In genomic region chr17:29323625-29324024, GRCm38 (mm10) we compare ENCODE assay signal across 25 mouse cellular contexts. TPM values are rescaled to one million over a fixed set of nuclear protein-coding genes. Genes with fewer than 3 reads are reported as not detected.
DNase-seq lines count a peak whose midpoint lies in the region; ATAC-seq and TF ChIP-seq lines count a peak whose summit lies in the region.
"Had no signal": no experiment of that assay in that cellular context is flagged by ENCODE, and none has a peak within 500 bp of the region (broad histone marks: within the 10 kb centered on the region; RNA-seq: fewer than 3 reads in every experiment).

No protein-coding gene starts in this region.

- H3K9ac ChIP-seq in liver, postnatal 0 days (replicated peaks): no peak overlapping the region
- H3K9ac ChIP-seq in liver, embryonic 11.5 days (ENCODE audit: low read depth, low read length): no peak overlapping the region
- no peak overlapping the region for H3K9ac ChIP-seq in MEL (ENCODE audit: control insufficient read depth, low read depth, low read length, poor library complexity, severe bottlenecking)
- no peak overlapping the region for H3K9ac ChIP-seq in kidney, embryonic 14.5 days (ENCODE audit: low read depth, low read length)
- H3K9ac ChIP-seq: forebrain, embryonic 13.5 days; heart, embryonic 12.5 days; heart, embryonic 15.5 days; hindbrain, embryonic 12.5 days; hindbrain, embryonic 15.5 days had no signal

- no peaks in the 10 kb centered on the region for H3K79me2 ChIP-seq in MEL (ENCODE audit: control insufficient read depth, insufficient read depth, low read length, poor library complexity)

- H3K9me3 ChIP-seq in liver, postnatal 0 days (ENCODE audit: low read length): no peaks in the 10 kb centered on the region
- no peaks in the 10 kb centered on the region for H3K9me3 ChIP-seq in liver, embryonic 11.5 days (ENCODE audit: control insufficient read depth, low read length)
- no peaks in the 10 kb centered on the region for H3K9me3 ChIP-seq in MEL (replicated peaks; ENCODE audit: insufficient read depth, low read length)
- H3K9me3 ChIP-seq in kidney, embryonic 14.5 days (ENCODE audit: control insufficient read depth, low read length): no peaks in the 10 kb centered on the region
- H3K9me3 ChIP-seq: forebrain, embryonic 10.5 days; forebrain, embryonic 13.5 days; heart, embryonic 12.5 days; heart, embryonic 15.5 days; hindbrain, embryonic 12.5 days; hindbrain, embryonic 15.5 days had no signal

- H3K27ac ChIP-seq in liver, postnatal 0 days (ENCODE audit: low read depth): no peak overlapping the region
- H3K27ac ChIP-seq in liver, embryonic 11.5 days (ENCODE audit: low read depth, low read length): no peak overlapping the region
- H3K27ac ChIP-seq in MEL (ENCODE audit: control insufficient read depth, low read depth, low read length): peak overlapping the region; percentile 26
- H3K27ac ChIP-seq in kidney, embryonic 14.5 days (ENCODE audit: low read depth, low read length): no peak overlapping the region
- H3K27ac ChIP-seq: forebrain, embryonic 10.5 days; forebrain, embryonic 13.5 days; heart, embryonic 15.5 days; hindbrain, embryonic 12.5 days; hindbrain, embryonic 15.5 days had no signal

- TF ChIP-seq RAD21 in MEL (IDR thresholded peaks at IDR 0.05; ENCODE audit: low read depth, low read length): no peak

- DNase-seq in heart, adult 18-20 months: peak; percentile 51 to 53
- no peak for DNase-seq in heart, postnatal 25 days (ENCODE audit: low spot score)
- DNase-seq in liver, postnatal 0 days: no peak
- DNase-seq in liver, embryonic 11.5 days (ENCODE audit: low spot score): no peak
- DNase-seq in MEL (ENCODE audit: low read depth, low spot score): peak; percentile 80
- DNase-seq in neural tube, embryonic 10.5 days (ENCODE audit: extremely low spot score, low spot score): no peak
- DNase-seq: adrenal gland, adult 8-10 months; adrenal gland, postnatal 25 days; cerebellum, adult 18-20 months; cerebellum, adult 9-10 months; cerebellum, postnatal 14 days; gastrocnemius, postnatal 25 days; heart, postnatal 10 days; kidney, adult 2 months had no signal

- no peak for TF ChIP-seq POLR2A in MEL (IDR thresholded peaks at IDR 0.05; ENCODE audit: control insufficient read depth in 1 of 2, insufficient read depth in 1 of 2, low read depth in 1 of 2, low read length in 2 of 2, poor library complexity in 1 of 2)

- 53% methylated on average over 3 of the region's 3 CpGs for whole genome bisulfite sequencing in liver, postnatal 0 days (ENCODE audit: insufficient replicate concordance)
- WGBS in liver, embryonic 11.5 days: 65% methylated on average over 3 of the region's 3 CpGs
- 90% methylated on average over 3 of the region's 3 CpGs for WGBS in kidney, embryonic 14.5 days

- intact Hi-C loops in heart, postnatal 25 days (cut with DNase I): no loop called here

- no peak for ATAC-seq in liver, postnatal 0 days
- ATAC-seq in liver, embryonic 11.5 days (replicated peaks; ENCODE audit: low FRiP score): no peak
- no peak for ATAC-seq in kidney, embryonic 14.5 days (ENCODE audit: low FRiP score, low TSS enrichment)
- ATAC-seq: activated CD4-positive, CD25-positive, alpha-beta regulatory T cell, adult 4 months; CD4-positive, CD25-positive, alpha-beta regulatory T cell, adult 4 months; forebrain, embryonic 13.5 days; forebrain, embryonic 16.5 days; intestine, postnatal 0 days had no signal

- no peaks in the 10 kb centered on the region for H3K36me3 ChIP-seq in liver, postnatal 0 days (replicated peaks; ENCODE audit: insufficient read depth, low read length)
- no peaks in the 10 kb centered on the region for H3K36me3 ChIP-seq in liver, embryonic 11.5 days (ENCODE audit: control insufficient read depth, insufficient read depth, low read length)
- peaks cover 0 to 23% of the 10 kb centered on the region in 2 experiments; a peak in 2 of 4 replicates for H3K36me3 ChIP-seq in MEL (ENCODE audit: control insufficient read depth in 1 of 2, insufficient read depth in 2 of 2, low read length in 2 of 2)
- no peaks in the 10 kb centered on the region for H3K36me3 ChIP-seq in kidney, embryonic 14.5 days (ENCODE audit: control insufficient read depth, insufficient read depth, low read length)
- H3K36me3 ChIP-seq: forebrain, embryonic 10.5 days; heart, embryonic 12.5 days; heart, embryonic 15.5 days; hindbrain, embryonic 12.5 days; hindbrain, embryonic 15.5 days had no signal

- 0 out of 2 replicates have a peak, but pooled peaks cover 9% of the 10 kb centered on the region for H3K27me3 ChIP-seq in liver, postnatal 0 days (ENCODE audit: insufficient read depth, low read length)
- peaks cover 50% of the 10 kb centered on the region for H3K27me3 ChIP-seq in liver, embryonic 11.5 days (replicated peaks; ENCODE audit: control insufficient read depth, insufficient read depth, low read length)
- no peaks in the 10 kb centered on the region for H3K27me3 ChIP-seq in MEL (ENCODE audit: control insufficient read depth in 1 of 2, insufficient read depth in 2 of 2, low read length in 2 of 2)
- H3K27me3 ChIP-seq in kidney, embryonic 14.5 days (ENCODE audit: control insufficient read depth, insufficient read depth, low read length): peaks cover 36% of the 10 kb centered on the region

- TF ChIP-seq CTCF in liver, postnatal 0 days (IDR thresholded peaks at IDR 0.05; ENCODE audit: low read depth): no peak
- no peak for TF ChIP-seq CTCF in MEL (IDR thresholded peaks at IDR 0.05 in 2 of 3, conservative IDR thresholded peaks at IDR 0.05 in 1 of 3; ENCODE audit: control insufficient read depth in 1 of 3, insufficient read depth in 1 of 3, low read depth in 2 of 3, low read length in 3 of 3, poor library complexity in 1 of 3, severe bottlenecking in 1 of 3)

- H3K4me3 ChIP-seq in liver, postnatal 0 days (ENCODE audit: low read depth, low read length): no peak overlapping the region
- no peak overlapping the region for H3K4me3 ChIP-seq in liver, embryonic 11.5 days (ENCODE audit: low read depth, low read length)
- H3K4me3 ChIP-seq in MEL (ENCODE audit: control insufficient read depth in 1 of 2, insufficient read depth in 1 of 2, low read depth in 2 of 2, low read length in 2 of 2): no peak overlapping the region
- H3K4me3 ChIP-seq in kidney, embryonic 14.5 days (ENCODE audit: low read length): no peak overlapping the region
- H3K4me3 ChIP-seq: forebrain, embryonic 10.5 days; forebrain, embryonic 13.5 days; heart, embryonic 12.5 days; heart, embryonic 15.5 days; hindbrain, embryonic 12.5 days; hindbrain, embryonic 15.5 days had no signal

- TF ChIP-seq EP300 in liver, postnatal 0 days (IDR thresholded peaks at IDR 0.05; ENCODE audit: low read depth): peak; percentile 16; the same call in 1 of the 2 replicates
- peak; percentile 51 to 61; a peak in 3 of 4 replicates for TF ChIP-seq EP300 in MEL (IDR thresholded peaks at IDR 0.05; ENCODE audit: low read depth in 1 of 2, low read length in 2 of 2)

- no peak overlapping the region for H3K4me2 ChIP-seq in liver, postnatal 0 days (ENCODE audit: low read depth, low read length)
- no peak overlapping the region for H3K4me2 ChIP-seq in liver, embryonic 11.5 days
- H3K4me2 ChIP-seq in kidney, embryonic 14.5 days (replicated peaks; ENCODE audit: low read depth, low read length): no peak overlapping the region
- H3K4me2 ChIP-seq: forebrain, embryonic 13.5 days; heart, embryonic 12.5 days; heart, embryonic 15.5 days; hindbrain, embryonic 12.5 days; hindbrain, embryonic 15.5 days had no signal

- H3K4me1 ChIP-seq in liver, postnatal 0 days (ENCODE audit: insufficient read depth): no peaks in the 10 kb centered on the region; the same call in 1 of the 2 replicates
- peaks cover 24% of the 10 kb centered on the region for H3K4me1 ChIP-seq in liver, embryonic 11.5 days (replicated peaks; ENCODE audit: control insufficient read depth, insufficient read depth, low read length)
- H3K4me1 ChIP-seq in MEL (ENCODE audit: control insufficient read depth in 1 of 2, insufficient read depth in 2 of 2, low read length in 2 of 2): peaks cover 7 to 28% of the 10 kb centered on the region in 2 experiments; a peak in 3 of 4 replicates
- peaks cover 14% of the 10 kb centered on the region for H3K4me1 ChIP-seq in kidney, embryonic 14.5 days (ENCODE audit: control insufficient read depth, insufficient read depth, low read length)

RNA-seq across cellular contexts. Expression of gene Pi16, which starts 6.1 kb away (rescaled TPM):
- 10 to 100 TPM; 22.7 to 29.1 TPM for total RNA-seq in heart, adult 18-20 months (2021)
- total RNA-seq in heart, postnatal 25 days (2021): 10 to 100 TPM; 32.6 to 45.8 TPM
- polyA plus RNA-seq in liver, postnatal 0 days (2015; fragmentation: Nextera tagmentation; extraction: Ambion mirVana): 2.1 and 2.2 TPM in 2 replicates
- polyA plus RNA-seq in liver, embryonic 11.5 days (2014; fragmentation: Nextera tagmentation; extraction: Ambion mirVana): 0.32 and 0.51 TPM in 2 replicates
- 0.08 and 0.16 TPM in 2 replicates for total RNA-seq in MEL (2012; rRNA removed)
- polyA plus RNA-seq in MEL (2012; ENCODE audit: insufficient read depth in 1 of 2, insufficient read length in 2 of 2, low read depth in 1 of 2, low replicate concordance in 2 of 2, missing spikeins in 1 of 2): under 1 TPM in 1 of 2 experiments, not detected in 1; 0.42 TPM
- polyA plus RNA-seq in kidney, embryonic 14.5 days (2014; fragmentation: Nextera tagmentation; extraction: Ambion mirVana): 0.32 and 0.90 TPM in 2 replicates

RNA-seq across cellular contexts. Expression of gene Mtch1, which starts 24.1 kb away (rescaled TPM):
- total RNA-seq in heart, adult 18-20 months (2021): 100 to 1,000 TPM; 193 to 203 TPM
- total RNA-seq in heart, postnatal 25 days (2021): 100 to 1,000 TPM; 220 TPM
- polyA plus RNA-seq in liver, postnatal 0 days (2015; fragmentation: Nextera tagmentation; extraction: Ambion mirVana): 49.0 and 57.5 TPM in 2 replicates
- 147 and 149 TPM in 2 replicates for polyA plus RNA-seq in liver, embryonic 11.5 days (2014; fragmentation: Nextera tagmentation; extraction: Ambion mirVana)
- total RNA-seq in MEL (2012; rRNA removed): 119 and 143 TPM in 2 replicates
- polyA plus RNA-seq in MEL (2012; ENCODE audit: insufficient read depth in 1 of 2, insufficient read length in 2 of 2, low read depth in 1 of 2, low replicate concordance in 2 of 2, missing spikeins in 1 of 2): 100 to 1,000 TPM; 147 to 233 TPM
- polyA plus RNA-seq in kidney, embryonic 14.5 days (2014; fragmentation: Nextera tagmentation; extraction: Ambion mirVana): 297 and 364 TPM in 2 replicates

RNA-seq across cellular contexts. Expression of gene Fgd2, which starts 37.1 kb away (rescaled TPM):
- total RNA-seq in heart, adult 18-20 months (2021): 1 to 10 TPM; 1.5 to 2.6 TPM
- total RNA-seq in heart, postnatal 25 days (2021): 1 to 10 TPM; 1.8 to 2.7 TPM
- 6.3 and 8.9 TPM in 2 replicates for polyA plus RNA-seq in liver, postnatal 0 days (2015; fragmentation: Nextera tagmentation; extraction: Ambion mirVana)
- 6.0 and 6.7 TPM in 2 replicates for polyA plus RNA-seq in liver, embryonic 11.5 days (2014; fragmentation: Nextera tagmentation; extraction: Ambion mirVana)
- total RNA-seq in MEL (2012; rRNA removed): 0.07 and 0.23 TPM in 2 replicates
- under 1 TPM in 1 of 2 experiments, not detected in 1; 0.39 TPM for polyA plus RNA-seq in MEL (2012; ENCODE audit: insufficient read depth in 1 of 2, insufficient read length in 2 of 2, low read depth in 1 of 2, low replicate concordance in 2 of 2, missing spikeins in 1 of 2)
- 9.5 and 9.6 TPM in 2 replicates for polyA plus RNA-seq in kidney, embryonic 14.5 days (2014; fragmentation: Nextera tagmentation; extraction: Ambion mirVana)

RNA-seq across cellular contexts. Expression of gene BC004004, which starts 55.0 kb away (rescaled TPM):
- total RNA-seq in heart, adult 18-20 months (2021): 100 to 1,000 TPM; 297 to 354 TPM
- 100 to 1,000 TPM; 192 to 222 TPM for total RNA-seq in heart, postnatal 25 days (2021)
- 101 and 105 TPM in 2 replicates for polyA plus RNA-seq in liver, postnatal 0 days (2015; fragmentation: Nextera tagmentation; extraction: Ambion mirVana)
- 70.9 and 72.7 TPM in 2 replicates for polyA plus RNA-seq in liver, embryonic 11.5 days (2014; fragmentation: Nextera tagmentation; extraction: Ambion mirVana)
- 80.7 and 86.3 TPM in 2 replicates for total RNA-seq in MEL (2012; rRNA removed)
- 10 to 100 TPM in 1 of 2 experiments, not detected in 1; 81.8 TPM for polyA plus RNA-seq in MEL (2012; ENCODE audit: insufficient read depth in 1 of 2, insufficient read length in 2 of 2, low read depth in 1 of 2, low replicate concordance in 2 of 2, missing spikeins in 1 of 2)
- polyA plus RNA-seq in kidney, embryonic 14.5 days (2014; fragmentation: Nextera tagmentation; extraction: Ambion mirVana): 59.8 and 63.3 TPM in 2 replicates

RNA-seq across cellular contexts. Expression of gene Ppil1, which starts 59.6 kb away (rescaled TPM):
- total RNA-seq in heart, adult 18-20 months (2021): 10 to 100 TPM; 34.9 to 36.5 TPM
- 10 to 100 TPM; 29.0 to 29.6 TPM for total RNA-seq in heart, postnatal 25 days (2021)
- 36.1 and 42.1 TPM in 2 replicates for polyA plus RNA-seq in liver, postnatal 0 days (2015; fragmentation: Nextera tagmentation; extraction: Ambion mirVana)
- polyA plus RNA-seq in liver, embryonic 11.5 days (2014; fragmentation: Nextera tagmentation; extraction: Ambion mirVana): 200 and 201 TPM in 2 replicates
- total RNA-seq in MEL (2012; rRNA removed): 118 and 122 TPM in 2 replicates
- 100 to 1,000 TPM; 115 to 135 TPM for polyA plus RNA-seq in MEL (2012; ENCODE audit: insufficient read depth in 1 of 2, insufficient read length in 2 of 2, low read depth in 1 of 2, low replicate concordance in 2 of 2, missing spikeins in 1 of 2)
- polyA plus RNA-seq in kidney, embryonic 14.5 days (2014; fragmentation: Nextera tagmentation; extraction: Ambion mirVana): 161 and 169 TPM in 2 replicates

Comparison
In these comparisons a context has a peak if more than half of its experiments do, and no peak if none do; other contexts are left out.
1. DNase-seq: peak in heart, adult 18-20 months (2 of 2) and MEL (single experiment); none in heart, postnatal 25 days (single experiment), liver, postnatal 0 days (single experiment), liver, embryonic 11.5 days (single experiment) and neural tube, embryonic 10.5 days (single experiment).